Mouse (Mus musculus): ENCODE measurements at regions not wholly inside any gene's neighbourhood (a gene's known extent, or its start where the extent isn't known, plus 50 kb on each side); places are given as distances from the start of the nearest gene placed in this dataset.

GRCm38 (mm10) chr11:44173196-44173595, 226.7 kb upstream of the Il12b start:
- Histone ChIP-seq H3K9ac (ENCODE audit: insufficient read depth, low read depth) (no peak overlapping the region), H3K36me3 (replicated peaks in 1 of 2; ENCODE audit: control insufficient read depth in 1 of 2, insufficient read depth in 1 of 2, low read length in 1 of 2) (no peaks in the 10 kb centered on the region), H3K9me3 (replicated peaks; ENCODE audit: low read length) (no peaks in the 10 kb centered on the region), H3K4me3 (replicated peaks in 1 of 3; ENCODE audit: low read depth in 2 of 3, low read length in 2 of 3, poor library complexity in 1 of 3) (no peak overlapping the region), H3K27me3 (replicated peaks) (no peaks in the 10 kb centered on the region), H3K4me1 (ENCODE audit: control insufficient read depth in 1 of 2, insufficient read depth in 2 of 2) (0 out of 4 replicates have a peak, but pooled peaks cover 0 to 2% of the 10 kb centered on the region in 2 experiments), H3K27ac (ENCODE audit: insufficient read depth, low read depth) (no peak overlapping the region), H3K79me2 (replicated peaks; ENCODE audit: control insufficient read depth, extremely low read depth, insufficient read depth, poor library complexity, severe bottlenecking) (no peaks in the 10 kb centered on the region), H3K4me2 (ENCODE audit: insufficient read depth, low read depth, poor library complexity, severe bottlenecking) (no peak overlapping the region)
- in situ Hi-C loops (cut with MboI; ENCODE audit: low pct_ligation_motif_present, low pct_unique_long_range_greater_than_20kb, low sequenced_read_pairs): no loop called here
- no peak for TF ChIP-seq TBP (conservative IDR thresholded peaks at IDR 0.05; ENCODE audit: low read depth, low read length)
- TF ChIP-seq NRF1 (IDR thresholded peaks at IDR 0.05; ENCODE audit: low read depth, low read length): no peak
- TF ChIP-seq TCF12 (IDR thresholded peaks at IDR 0.05; ENCODE audit: low read depth, low read length): no peak
- TF ChIP-seq MYC (IDR thresholded peaks at IDR 0.05; ENCODE audit: low read depth, low read length): no peak
- TF ChIP-seq NELFE (IDR thresholded peaks at IDR 0.05; ENCODE audit: low read depth, low read length): no peak
- TF ChIP-seq MAFK (IDR thresholded peaks at IDR 0.05; ENCODE audit: insufficient replicate concordance, low read length): no peak
- TF ChIP-seq KAT2A (IDR thresholded peaks at IDR 0.05; ENCODE audit: insufficient replicate concordance, low read length): no peak
- TF ChIP-seq BHLHE40 (IDR thresholded peaks at IDR 0.05; ENCODE audit: low read depth, low read length): no peak
- TF ChIP-seq PAX5 (IDR thresholded peaks at IDR 0.05; ENCODE audit: low read length): no peak
- TF ChIP-seq MAX (IDR thresholded peaks at IDR 0.05; ENCODE audit: low read length): no peak
- no peak for TF ChIP-seq RAD21 (IDR thresholded peaks at IDR 0.05; ENCODE audit: low read depth, low read length)
- no peak for TF ChIP-seq USF1 (IDR thresholded peaks at IDR 0.05; ENCODE audit: low read depth, low read length)
- TF ChIP-seq E2F4 (IDR thresholded peaks at IDR 0.05; ENCODE audit: insufficient replicate concordance, low read depth, low read length): no peak
- no peak for TF ChIP-seq ETS1 (conservative IDR thresholded peaks at IDR 0.05; ENCODE audit: low read depth, low read length)
- no peak for TF ChIP-seq JUND (conservative IDR thresholded peaks at IDR 0.05; ENCODE audit: low read depth, low read length)
- no peak for TF ChIP-seq UBTF (IDR thresholded peaks at IDR 0.05; ENCODE audit: low read depth, low read length)
- no peak for TF ChIP-seq CHD1 (IDR thresholded peaks at IDR 0.05; ENCODE audit: low read depth, low read length)
- dilution Hi-C loops (cut with MboI; ENCODE audit: extremely low pct_ligation_motif_present, extremely low pct_unique_long_range_greater_than_20kb, low sequenced_read_pairs): no loop called here
- DNase-seq (ENCODE audit: extremely low read depth): no peak

GRCm38 (mm10) chr11:44174548-44174947, 225.3 kb upstream of the Il12b start:
- Histone ChIP-seq H3K27me3 (replicated peaks) (no peaks in the 10 kb centered on the region), H3K4me1 (ENCODE audit: control insufficient read depth in 1 of 2, insufficient read depth in 2 of 2) (0 out of 4 replicates have a peak, but pooled peaks cover 0 to 2% of the 10 kb centered on the region in 2 experiments), H3K4me3 (replicated peaks in 1 of 3; ENCODE audit: low read depth in 2 of 3, low read length in 2 of 3, poor library complexity in 1 of 3) (no peak overlapping the region), H3K4me2 (ENCODE audit: insufficient read depth, low read depth, poor library complexity, severe bottlenecking) (no peak overlapping the region), H3K9me3 (replicated peaks; ENCODE audit: low read length) (no peaks in the 10 kb centered on the region), H3K36me3 (replicated peaks in 1 of 2; ENCODE audit: control insufficient read depth in 1 of 2, insufficient read depth in 1 of 2, low read length in 1 of 2) (no peaks in the 10 kb centered on the region), H3K9ac (ENCODE audit: insufficient read depth, low read depth) (no peak overlapping the region), H3K27ac (ENCODE audit: insufficient read depth, low read depth) (no peak overlapping the region), H3K79me2 (replicated peaks; ENCODE audit: control insufficient read depth, extremely low read depth, insufficient read depth, poor library complexity, severe bottlenecking) (no peaks in the 10 kb centered on the region)
- DNase-seq (ENCODE audit: extremely low read depth): no peak
- TF ChIP-seq ZMIZ1 (IDR thresholded peaks at IDR 0.05; ENCODE audit: low read depth, low read length) (no peak), USF1 (IDR thresholded peaks at IDR 0.05; ENCODE audit: low read depth, low read length) (no peak), NELFE (IDR thresholded peaks at IDR 0.05; ENCODE audit: low read depth, low read length) (no peak), ZNF384 (IDR thresholded peaks at IDR 0.05; ENCODE audit: low read depth, low read length) (no peak), MYC (IDR thresholded peaks at IDR 0.05; ENCODE audit: low read depth, low read length) (no peak), KAT2A (IDR thresholded peaks at IDR 0.05; ENCODE audit: insufficient replicate concordance, low read length) (no peak), ZKSCAN1 (IDR thresholded peaks at IDR 0.05; ENCODE audit: borderline replicate concordance, low read depth, low read length) (no peak), GABPA (IDR thresholded peaks at IDR 0.05; ENCODE audit: insufficient replicate concordance, low read depth, low read length) (no peak), SMC3 (IDR thresholded peaks at IDR 0.05; ENCODE audit: low read depth, low read length) (no peak), UBTF (IDR thresholded peaks at IDR 0.05; ENCODE audit: low read depth, low read length) (no peak), EP300 (IDR thresholded peaks at IDR 0.05; ENCODE audit: low read length) (no peak), IRF4 (IDR thresholded peaks at IDR 0.05; ENCODE audit: low read depth, low read length) (no peak), MAFK (IDR thresholded peaks at IDR 0.05; ENCODE audit: insufficient replicate concordance, low read length) (no peak)
- in situ Hi-C loops (cut with MboI; ENCODE audit: low pct_ligation_motif_present, low pct_unique_long_range_greater_than_20kb, low sequenced_read_pairs): no loop called here
- dilution Hi-C loops (cut with MboI; ENCODE audit: extremely low pct_ligation_motif_present, extremely low pct_unique_long_range_greater_than_20kb, low sequenced_read_pairs): no loop called here

Measured in CH12.LX (cell line).